Mouse (Mus musculus) gastrocnemius, postnatal 4 days (tissue): ENCODE measurements around the gene Ube2d1. TPM values are rescaled to one million over a fixed set of nuclear protein-coding genes. Genes with fewer than 3 reads are reported as not detected.
A peak's percentile ranks its signal among the peaks of the same experiment; 100 is the strongest.

Source experiments
- DNase-seq, 2 experiments: peaks; one replicate each; pipeline ENCODE4 v3.0.0; 2021 to 2022; ENCODE audit warnings: low spot score in 2 of 2, mixed read lengths in 2 of 2
- long read RNA-seq, 2 experiments: library from polyadenylated mRNA; stranded (forward); transcript quantifications; one replicate each; pipeline ENCODE4 v2.0.0; 2021
- total RNA-seq, 2 experiments: library from RNA; stranded (reverse); gene quantifications; 2 replicates each; pipeline ENCODE4 v1.2.3; 2021

The Ube2d1 gene
- total RNA-seq = 10 to 100 TPM; 71.0 to 88.4 TPM
- long read RNA-seq, experiment 1, transcript Ube2d1-201 (7 exons, 1,431 nt) = major isoform, 32 of 34 reads
- long read RNA-seq, experiment 1, partial matches to known transcripts = 1 of 34 reads
- long read RNA-seq, experiment 1, other reads (novel, unspliced or antisense) = 1 of 34 reads
- long read RNA-seq, experiment 2, transcript Ube2d1-201 (7 exons, 1,431 nt) = major isoform, 24 of 30 reads
- long read RNA-seq, experiment 2, partial matches to known transcripts = 2 of 30 reads
- long read RNA-seq, experiment 2, other reads (novel, unspliced or antisense) = 3 of 30 reads

DNA sequence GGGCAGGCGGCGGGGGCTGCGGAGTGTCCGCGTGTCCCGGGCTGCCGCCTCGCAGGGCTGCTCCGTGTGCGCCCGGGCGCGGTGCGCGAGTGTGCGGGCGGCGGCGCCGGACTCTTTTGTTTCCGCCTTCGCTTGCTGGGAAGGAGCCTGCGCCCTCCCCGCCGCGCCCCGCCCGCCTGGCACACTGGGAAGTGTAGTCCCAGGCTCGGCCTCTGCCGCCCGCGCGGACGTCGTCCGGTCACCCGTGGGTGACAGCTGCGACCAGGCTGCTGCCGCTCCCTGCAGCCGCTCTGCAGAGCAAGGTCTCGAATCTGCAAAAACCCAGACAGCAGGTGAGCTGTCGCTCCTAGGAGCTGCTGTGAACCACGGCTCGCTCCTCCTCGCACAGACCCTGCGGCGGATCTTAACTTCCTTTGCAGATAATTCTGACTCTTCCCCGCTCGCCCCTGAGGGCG lies at the start of gene Ube2d1:
TSS of gene Ube2d1 (minus strand) at position 137 of the 455 bp plus-strand sequence.
- DNase-seq = peak; percentile 82 to 90

DNA sequence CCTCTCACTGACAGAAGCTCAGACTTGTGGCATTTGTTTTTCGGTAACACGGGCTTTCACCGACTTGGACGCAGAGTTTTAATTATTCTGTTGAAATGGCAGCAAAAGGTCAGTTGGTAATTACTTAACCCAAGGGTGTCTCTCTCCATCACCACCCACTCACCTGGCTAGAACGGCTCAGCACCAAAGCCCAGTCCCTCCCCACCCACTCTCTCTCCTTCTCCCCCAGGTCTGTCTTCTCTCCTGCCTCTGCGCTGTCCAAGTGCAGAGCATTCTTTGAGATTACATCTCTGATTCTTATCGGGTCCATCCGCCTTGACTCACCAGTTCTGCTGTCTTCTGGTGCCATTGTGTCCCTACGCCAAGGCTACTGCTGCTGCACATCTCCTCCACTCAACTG lies 47.8 kb upstream of the Ube2d1 start:
- no peak for DNase-seq

DNA sequence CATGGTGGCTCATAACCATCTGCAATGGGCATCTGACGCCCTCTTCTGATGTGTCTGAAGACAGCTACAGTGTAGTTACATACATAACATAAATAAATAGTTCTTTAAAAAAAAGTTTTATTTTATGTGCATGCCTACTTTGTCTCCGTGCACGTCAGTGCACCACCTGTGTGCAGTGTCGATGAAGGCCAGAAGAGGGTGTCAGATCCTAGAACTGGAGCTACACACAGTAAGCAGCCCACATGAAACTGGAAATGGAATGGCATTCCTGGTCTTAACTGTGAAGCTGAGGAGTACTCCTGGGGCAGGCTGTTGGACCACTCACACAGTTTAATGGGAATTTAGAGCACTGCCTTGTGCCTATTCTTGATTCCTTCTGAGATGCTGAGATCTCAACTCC lies 47.3 kb upstream of the Ube2d1 start:
- DNase-seq = no peak

DNA sequence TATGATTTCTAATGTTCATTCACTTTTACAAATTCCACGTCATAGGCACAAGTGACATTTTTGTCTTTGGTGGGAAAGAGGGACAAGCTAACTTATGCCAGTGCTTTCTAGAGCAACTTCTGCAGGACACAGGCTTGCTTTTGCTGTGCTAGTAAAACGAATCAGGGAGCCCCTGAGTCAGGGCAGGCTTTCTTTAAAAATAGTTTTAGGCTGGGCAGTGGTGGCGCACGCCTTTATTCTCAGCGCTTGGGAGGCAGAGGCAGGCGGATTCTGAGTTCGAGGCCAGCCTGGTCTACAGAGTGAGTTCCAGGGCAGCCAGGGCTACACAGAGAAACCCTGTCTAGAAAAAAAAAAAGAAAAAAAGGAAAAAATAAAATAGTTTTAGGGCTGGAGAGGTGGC lies 46.8 kb upstream of the Ube2d1 start:
- no peak for DNase-seq

DNA sequence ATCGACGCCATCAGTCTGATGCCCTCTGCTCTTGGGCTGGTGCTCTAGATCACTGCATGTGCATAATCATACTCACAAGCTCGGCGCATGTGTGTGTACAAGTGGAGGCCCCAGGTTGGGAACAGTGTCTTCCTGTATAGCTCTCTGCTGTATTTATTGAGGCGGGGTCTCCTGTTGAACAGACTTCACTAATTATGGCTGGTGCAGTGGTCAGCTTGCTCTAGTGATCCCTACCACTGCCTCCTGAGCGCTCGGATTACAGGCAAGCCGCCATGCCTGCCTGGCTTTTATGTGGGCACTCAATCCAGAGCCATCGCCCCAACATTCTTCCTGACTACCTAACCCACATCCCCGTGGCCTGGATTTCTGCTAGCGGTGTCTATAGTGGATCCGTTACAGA lies 45.0 kb upstream of the Ube2d1 start:
- DNase-seq = no peak

DNA sequence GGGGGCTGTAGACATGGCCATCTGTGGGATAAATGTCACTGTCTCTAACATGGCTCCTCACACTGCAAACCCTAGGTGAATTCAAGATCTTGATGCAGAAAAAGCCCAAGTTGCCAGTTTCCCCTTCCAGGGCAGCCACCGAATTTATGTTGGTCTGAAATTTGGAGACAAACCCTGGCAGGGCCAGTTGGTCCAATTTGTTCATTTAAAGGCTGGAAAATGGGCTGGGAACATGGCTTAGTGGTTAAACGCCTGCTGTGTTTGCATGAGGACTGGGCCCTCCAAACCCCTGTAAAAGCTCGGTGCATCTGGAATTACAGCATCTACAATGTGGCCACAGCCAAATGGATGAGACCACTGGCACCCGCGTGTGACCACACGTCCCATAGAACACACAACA lies 44.2 kb upstream of the Ube2d1 start:
- DNase-seq = no peak

DNA sequence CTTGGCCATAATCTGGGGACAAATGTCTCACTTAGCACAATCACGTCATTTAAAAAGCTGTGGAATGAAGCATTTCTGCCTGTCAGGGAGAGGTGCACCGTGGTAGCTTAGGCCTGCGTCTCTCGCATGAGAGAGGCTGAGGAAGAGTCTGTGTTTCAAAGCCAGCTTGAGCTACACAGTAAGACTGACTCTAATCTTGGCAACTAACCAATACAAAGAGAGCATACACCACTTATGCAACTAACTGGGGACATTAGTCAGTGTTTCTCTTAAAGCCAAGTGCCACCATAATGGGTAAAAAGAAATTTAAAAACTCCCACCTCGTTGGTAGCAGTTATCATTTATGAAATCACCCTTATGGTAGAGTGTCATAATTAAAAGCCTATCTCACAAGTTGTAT lies 43.8 kb upstream of the Ube2d1 start:
- no peak for DNase-seq

DNA sequence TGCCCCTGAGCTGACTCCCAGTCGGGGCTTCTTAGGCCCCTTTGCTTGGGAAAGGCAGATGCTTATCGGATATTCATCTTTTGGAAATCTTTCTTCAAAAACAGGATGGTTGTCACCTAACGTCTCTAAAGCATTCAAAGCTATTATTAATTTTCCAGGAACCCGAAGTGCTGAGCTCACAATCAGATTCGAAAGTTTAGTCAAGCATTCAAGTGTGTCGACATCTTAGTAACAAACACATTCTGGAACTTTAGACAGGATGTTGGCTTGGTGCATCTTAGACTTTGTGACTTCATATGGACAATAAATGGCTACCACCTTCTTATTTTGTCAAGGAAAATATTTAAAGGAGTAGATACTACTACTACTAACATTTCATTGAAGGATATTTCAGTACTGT lies 43.3 kb upstream of the Ube2d1 start:
- no peak for DNase-seq

DNA sequence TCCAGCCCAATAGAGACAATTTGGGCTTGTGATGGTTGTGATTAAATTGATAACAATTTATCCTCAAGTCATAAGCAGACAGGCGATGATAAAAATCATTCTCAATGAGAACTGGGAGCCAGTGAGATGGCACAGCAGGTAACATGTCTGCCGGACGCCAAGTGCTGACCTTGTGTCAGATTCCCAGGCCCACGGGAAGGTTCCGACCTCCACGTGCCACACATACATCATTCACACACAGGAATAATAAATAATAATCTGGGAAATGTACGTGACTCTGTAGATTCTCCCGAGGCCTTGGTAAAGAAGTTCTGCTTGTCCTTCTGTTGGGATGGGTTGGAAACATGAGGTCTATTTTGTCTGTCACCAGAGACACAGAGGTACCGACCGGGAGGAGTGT lies 42.3 kb upstream of the Ube2d1 start:
- DNase-seq = no peak

DNA sequence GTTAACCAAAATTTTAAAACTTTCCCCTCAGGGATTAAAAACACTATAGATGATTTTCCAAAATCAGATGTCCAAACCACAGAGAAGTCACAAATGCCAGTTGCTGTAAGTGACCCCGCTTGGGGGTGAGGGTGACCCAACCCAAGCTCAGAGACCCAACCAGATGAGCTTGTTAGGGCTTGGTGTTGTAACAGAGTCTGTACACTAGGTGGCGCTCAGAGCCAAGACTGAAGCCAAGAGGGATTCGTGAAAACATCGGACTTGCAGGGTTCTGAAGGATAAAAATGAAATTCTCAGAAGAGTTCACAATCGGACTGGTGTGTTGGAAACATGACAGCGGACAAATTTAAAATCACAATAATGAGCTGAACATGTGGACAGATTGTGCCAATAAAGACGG lies 41.7 kb upstream of the Ube2d1 start:
- peak in 1 of 2 experiments; percentile 57 for DNase-seq

DNA sequence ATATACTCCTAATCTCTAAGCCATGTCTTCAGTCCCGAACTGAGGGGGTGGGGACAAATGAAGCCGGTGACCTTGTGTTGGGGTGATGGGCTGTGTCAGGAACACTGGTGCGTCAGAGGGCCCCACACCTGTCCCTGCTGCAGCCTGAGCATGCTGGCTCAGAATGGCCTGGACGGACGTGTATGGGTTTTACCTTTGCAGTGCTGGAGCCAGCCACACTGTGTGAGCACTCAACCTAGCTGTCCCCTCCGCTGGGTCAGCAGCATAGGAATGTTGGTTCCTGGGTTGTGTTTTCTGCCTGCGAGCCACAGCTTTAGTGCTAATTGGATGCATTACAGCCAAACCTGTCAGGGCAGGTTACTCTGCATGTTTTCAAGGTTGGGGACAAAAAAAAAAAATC lies 41.1 kb upstream of the Ube2d1 start:
- no peak for DNase-seq

DNA sequence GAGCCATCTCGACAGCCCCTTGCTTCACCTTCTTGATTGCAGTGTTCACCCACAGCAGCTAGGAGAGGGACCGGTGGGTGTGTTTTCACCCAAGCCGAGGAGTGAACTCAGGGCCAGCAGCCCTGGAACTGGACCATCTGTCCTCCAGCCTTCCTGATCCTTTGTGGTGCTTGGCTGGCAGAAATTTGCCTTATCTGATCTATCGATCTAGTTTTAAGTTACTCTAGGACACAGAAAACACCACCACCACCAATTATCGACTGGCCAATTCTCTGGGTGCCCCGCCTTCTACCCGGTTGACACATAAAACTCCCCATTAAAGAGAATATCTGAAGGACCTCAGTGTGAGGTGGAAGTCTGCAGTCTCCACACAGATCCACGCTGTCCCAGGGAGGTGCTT lies 38.6 kb upstream of the Ube2d1 start:
- no peak for DNase-seq

DNA sequence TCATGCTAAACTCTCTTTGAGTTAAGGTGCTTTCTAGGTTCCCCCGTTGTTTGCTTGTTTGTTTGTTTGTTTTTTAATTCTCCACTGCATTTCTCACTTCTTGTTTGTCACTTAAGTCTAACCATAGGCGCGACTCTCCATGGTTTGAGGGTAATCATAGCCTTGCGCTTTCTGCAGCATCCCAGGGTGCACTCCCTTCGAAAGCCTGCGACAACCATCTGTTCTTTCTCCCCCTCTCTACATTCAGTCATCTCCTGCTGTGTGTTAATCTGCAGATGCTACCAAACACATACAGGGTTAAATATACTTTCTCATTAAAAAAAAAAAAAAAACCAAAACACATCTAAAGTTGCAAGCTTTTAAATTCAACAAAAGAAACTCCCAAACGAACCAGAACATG lies 31.4 kb upstream of the Ube2d1 start:
- no peak for DNase-seq

DNA sequence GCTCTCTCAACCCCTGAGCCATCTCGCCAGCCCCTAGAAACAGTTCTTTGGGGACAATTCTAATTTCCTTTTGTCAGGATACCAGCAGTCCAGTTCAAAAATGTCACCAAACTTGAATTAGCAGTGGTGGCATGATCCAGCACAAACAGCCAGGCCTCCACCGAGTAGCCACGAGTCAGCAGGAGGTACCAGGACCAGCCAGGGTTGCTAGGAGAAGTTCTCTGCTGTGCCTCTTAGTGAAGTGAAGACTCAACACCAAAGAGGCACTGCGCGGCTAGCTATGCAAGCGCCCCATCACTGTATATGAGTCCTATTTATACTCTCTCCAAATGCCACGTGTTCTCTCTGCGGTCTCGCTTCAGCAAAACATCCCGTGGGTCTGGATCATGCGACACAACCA lies 31.0 kb upstream of the Ube2d1 start:
- DNase-seq = no peak

DNA sequence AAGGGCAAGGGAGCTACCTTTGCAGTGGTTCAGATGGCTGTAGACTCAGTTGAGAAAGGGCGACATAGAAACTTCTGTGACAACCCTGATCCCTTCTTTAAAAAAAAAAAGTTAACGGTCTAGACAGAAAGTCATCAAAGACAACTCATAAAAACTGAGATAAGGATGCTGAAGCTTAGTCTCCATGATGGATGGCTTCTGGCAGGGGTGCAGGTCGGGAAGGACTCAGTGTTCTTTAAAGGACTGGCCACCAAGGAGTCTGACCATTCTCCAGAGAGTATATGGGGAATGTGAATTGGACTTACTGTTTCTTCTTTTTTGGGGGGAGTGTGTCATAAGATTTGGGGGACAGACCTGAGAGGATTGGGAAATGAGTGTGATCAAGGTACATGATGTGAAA lies 29.5 kb upstream of the Ube2d1 start:
- DNase-seq = no peak

DNA sequence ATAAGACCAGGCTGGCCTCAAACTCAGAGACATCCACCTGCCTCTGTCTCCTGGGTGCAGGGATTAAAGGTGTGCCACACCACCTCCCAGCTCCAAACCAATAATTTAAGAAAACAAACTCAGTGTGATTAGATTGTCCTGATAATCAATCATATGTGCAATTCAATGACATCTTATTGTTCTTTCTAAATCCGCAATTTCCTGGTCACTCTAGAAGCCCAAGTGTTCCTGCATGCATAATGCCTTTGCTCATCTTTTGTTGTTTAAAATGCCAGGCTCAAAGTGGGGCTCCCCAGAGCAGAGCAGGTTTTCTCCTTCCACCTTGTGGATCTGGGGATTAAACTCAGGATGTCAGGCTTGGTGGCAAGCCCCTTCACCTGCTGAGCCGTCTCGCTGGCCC lies 25.2 kb upstream of the Ube2d1 start:
- DNase-seq = no peak

DNA sequence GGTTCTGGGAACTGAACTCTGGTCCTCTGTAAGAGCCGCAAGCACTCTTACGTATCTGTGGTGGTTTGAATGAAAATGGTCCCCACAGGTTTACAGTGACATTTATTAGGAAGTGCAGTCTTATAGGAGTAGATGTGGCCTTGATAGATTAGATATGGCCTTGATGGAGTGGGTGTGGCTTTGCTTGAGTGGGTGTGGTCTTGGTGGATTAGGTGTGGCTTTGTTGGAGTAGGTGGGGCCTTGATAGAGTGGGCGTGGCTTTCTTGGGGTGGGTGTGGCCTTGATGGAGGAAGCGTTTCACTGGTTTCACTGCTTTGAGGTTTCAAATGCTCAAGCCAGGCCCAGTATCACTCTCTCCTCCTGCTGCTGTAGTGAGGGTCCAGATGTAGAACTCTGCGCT lies 23.1 kb upstream of the Ube2d1 start:
- DNase-seq = no peak

DNA sequence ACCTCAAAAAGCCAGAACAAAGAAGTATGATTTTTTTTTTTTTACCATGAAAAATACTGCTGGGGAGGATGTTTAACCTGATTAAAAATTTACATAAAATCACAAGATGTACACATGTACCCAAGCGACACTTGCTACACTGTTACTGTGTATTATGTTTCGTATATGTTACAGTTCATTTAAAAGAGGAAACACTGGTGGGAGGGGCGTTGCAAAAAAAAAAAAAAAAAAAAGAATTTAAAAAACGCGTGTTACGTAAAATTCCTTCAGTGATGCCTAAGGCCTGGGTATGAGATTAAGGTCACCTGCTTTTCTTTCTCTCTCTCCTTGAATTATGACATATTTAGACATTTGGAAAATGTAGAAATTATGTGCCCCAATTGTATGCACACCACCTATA lies 21.7 kb upstream of the Ube2d1 start:
- no peak for DNase-seq

DNA sequence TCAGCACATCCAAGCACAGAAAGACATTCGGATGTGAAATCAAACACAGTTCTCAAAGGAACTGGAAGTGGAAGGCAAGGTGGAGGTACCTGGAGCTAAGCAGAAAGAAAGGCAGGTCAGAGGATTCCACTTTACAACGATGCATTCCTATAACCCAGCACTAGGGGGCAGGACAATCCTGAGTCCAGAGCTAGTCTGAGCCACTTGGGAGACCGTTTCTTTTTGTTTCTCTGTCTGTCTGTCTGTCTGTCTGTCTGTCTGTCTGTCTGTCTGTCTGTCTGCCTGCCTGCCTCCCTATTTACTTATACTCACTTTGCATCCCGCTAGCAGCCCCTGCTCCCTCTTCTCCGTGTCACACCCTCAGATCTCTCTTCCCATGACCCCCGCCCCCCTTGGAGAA lies 21.1 kb upstream of the Ube2d1 start:
- no peak for DNase-seq

DNA sequence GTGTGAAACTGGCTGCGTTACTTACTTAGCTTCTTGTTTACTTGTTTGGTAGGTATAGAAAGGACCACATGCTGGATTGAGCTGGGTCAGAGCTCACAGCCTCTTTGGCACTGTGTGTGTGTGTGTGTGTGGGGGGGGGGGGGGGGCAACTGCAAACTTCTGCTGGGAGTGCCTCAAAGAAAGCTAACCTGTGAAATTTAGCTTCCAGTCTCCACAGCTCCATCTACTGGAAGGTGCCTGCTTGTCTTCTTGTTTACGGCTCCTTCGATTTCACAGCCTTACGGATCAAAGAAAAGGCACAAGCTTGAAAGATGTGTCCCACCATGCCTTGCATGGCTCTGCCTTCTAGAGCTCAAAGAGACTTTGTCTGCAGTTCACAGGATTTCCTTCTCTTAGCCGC lies 17.4 kb upstream of the Ube2d1 start:
- no peak for DNase-seq

DNA sequence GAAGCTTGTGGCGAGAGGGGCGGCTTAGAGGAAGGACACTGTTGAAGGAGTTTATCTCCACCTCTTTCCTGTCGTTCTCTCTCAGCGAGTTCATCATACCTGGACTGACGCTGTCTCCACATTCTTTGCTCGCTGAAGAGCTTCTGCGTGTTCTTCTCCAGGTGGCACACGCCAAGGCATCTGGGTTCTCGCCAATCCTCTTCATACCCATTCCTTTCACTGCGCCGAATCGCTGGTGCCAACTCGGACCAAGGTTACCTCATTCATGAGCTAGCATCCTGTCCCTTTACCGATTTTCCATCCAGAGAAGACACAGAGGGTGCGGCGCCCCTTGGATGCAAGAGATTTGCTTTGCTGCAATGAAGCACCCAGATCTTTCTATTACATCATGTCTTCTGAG lies 15.1 kb upstream of the Ube2d1 start:
- no peak for DNase-seq

DNA sequence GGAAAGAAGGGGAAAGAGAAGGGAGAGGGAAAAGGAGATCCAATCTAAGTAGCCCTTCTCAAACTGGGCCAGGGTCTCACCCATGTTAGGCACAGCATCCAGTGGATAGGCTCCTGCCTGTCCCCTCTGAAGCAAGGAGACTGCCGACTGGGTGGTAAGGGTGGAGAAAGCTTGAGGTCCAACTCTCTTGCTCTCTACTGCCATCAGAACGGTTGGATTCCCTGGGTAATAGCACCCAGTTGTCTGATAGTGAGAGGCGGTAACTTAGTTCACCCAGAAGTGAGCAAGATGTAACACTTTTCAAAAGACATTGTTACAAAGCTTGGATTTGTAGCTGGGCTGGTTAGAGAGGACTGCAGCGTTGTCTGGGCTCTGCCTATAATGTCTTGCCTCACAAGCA lies 8.2 kb upstream of the Ube2d1 start:
- DNase-seq = no peak

DNA sequence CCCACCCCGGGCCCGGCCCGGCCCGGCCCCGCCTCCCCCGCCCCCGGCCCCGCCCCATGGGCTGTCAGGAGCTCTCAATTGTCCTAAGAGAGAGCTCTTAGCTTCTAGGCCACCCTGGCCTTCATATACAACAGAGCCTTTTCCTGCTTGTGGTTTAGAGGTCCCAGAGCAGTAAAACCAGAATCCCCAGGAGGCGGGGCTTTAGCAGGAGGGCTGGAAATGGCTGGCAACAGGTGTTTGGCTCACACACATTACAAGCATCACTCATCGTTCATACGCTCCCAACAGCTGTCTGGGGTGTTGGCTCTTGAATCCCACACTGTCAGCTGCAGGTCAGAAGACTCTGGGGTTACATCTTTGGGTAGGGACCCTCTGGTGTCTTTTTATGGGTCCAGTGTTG lies 7.2 kb upstream of the Ube2d1 start:
- peak in 1 of 2 experiments; percentile 45 for DNase-seq

DNA sequence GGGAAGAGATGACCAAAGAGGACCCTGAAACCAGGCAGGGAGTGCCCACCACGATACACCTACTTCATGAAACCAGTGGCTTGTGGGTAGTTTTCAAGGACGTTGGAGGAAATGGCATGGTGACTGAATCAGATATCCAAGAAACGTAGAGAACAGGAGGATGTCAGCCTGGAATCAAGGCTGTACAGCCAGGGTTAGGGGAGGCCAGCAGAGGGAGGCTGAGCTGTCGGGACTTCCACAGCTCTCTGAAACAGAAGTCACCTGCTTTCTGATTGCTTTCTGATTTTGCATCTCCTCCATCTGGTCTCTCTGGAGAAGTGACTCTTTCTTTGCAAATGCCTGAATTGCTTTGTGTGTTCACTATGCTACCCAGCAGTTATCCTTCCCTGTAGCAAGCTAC lies 6.7 kb upstream of the Ube2d1 start:
- DNase-seq = no peak
